Mouse (Mus musculus) layer of hippocampus, postnatal 25 days (tissue): Measurements from ENCODE around the gene Plau. TPM values are rescaled to one million over a fixed set of nuclear protein-coding genes. Genes with fewer than 3 reads are reported as not detected.

Experiments used
- DNase-seq, 2 experiments: peaks; one replicate each; pipeline ENCODE4 v3.0.0; 2022; ENCODE audit warnings: mixed read lengths in 2 of 2, low spot score in 1 of 2; ENCODE audit errors: extremely low spot score in 1 of 2
- total RNA-seq, 2 experiments: library from RNA; stranded (reverse); gene quantifications; 2 replicates each; pipeline ENCODE4 v1.2.3; 2021

The Plau gene
- 1 to 10 TPM; 3.5 to 4.0 TPM for total RNA-seq

GRCm38 (mm10) chr14:20836171-20836904 lies at the start of gene Plau:
Plau (plus strand) TSS chr14:20836660.
- DNase-seq: peak; percentile 17 to 26

- DNase-seq: no peak
These were observed 48.3 kb upstream of the Plau start for GRCm38 (mm10) chr14:20788151-20788550.

- DNase-seq: no peak
These were observed 46.9 kb upstream of the Plau start for GRCm38 (mm10) chr14:20789593-20789992.

- no peak for DNase-seq
These were observed 46.0 kb upstream of the Plau start for GRCm38 (mm10) chr14:20790445-20790844.

- DNase-seq: no peak
These were observed 45.5 kb upstream of the Plau start for GRCm38 (mm10) chr14:20790996-20791395.

- peak; percentile 41 for DNase-seq
These were observed 44.8 kb upstream of the Plau start for GRCm38 (mm10) chr14:20791511-20792242.

- no peak for DNase-seq
These were observed 44.1 kb upstream of the Plau start for GRCm38 (mm10) chr14:20792243-20792921.

GRCm38 (mm10) chr14:20792922-20793757 lies 43.3 kb upstream of the Plau start:
- no peak for DNase-seq

GRCm38 (mm10) chr14:20793758-20794531 lies 42.5 kb upstream of the Plau start, which contains the start of gene Camk2g:
Camk2g (minus strand) TSS chr14:20794088.
- DNase-seq: peak; percentile 57 to 58

- DNase-seq: no peak
These were observed 41.9 kb upstream of the Plau start for GRCm38 (mm10) chr14:20794589-20794988.

- no peak for DNase-seq
These were observed 40.9 kb upstream of the Plau start for GRCm38 (mm10) chr14:20795423-20796152.

GRCm38 (mm10) chr14:20796170-20796569 lies 40.3 kb upstream of the Plau start:
- no peak for DNase-seq

GRCm38 (mm10) chr14:20796643-20797042 lies 39.8 kb upstream of the Plau start:
- no peak for DNase-seq

GRCm38 (mm10) chr14:20798300-20798699 lies 38.2 kb upstream of the Plau start:
- DNase-seq: no peak

GRCm38 (mm10) chr14:20798761-20799160 lies 37.7 kb upstream of the Plau start:
- peak; percentile 76 to 98 for DNase-seq

GRCm38 (mm10) chr14:20802926-20803605 lies 33.4 kb upstream of the Plau start:
- DNase-seq: no peak

GRCm38 (mm10) chr14:20803606-20803938 lies 32.9 kb upstream of the Plau start:
- peak; percentile 61 to 83 for DNase-seq

- no peak for DNase-seq
These were observed 32.0 kb upstream of the Plau start for GRCm38 (mm10) chr14:20804481-20804880.
